Mouse (Mus musculus) forebrain, embryonic 10.5 days (tissue): ENCODE data around the gene Pik3r1. TPM values are rescaled to one million over a fixed set of nuclear protein-coding genes. Genes with fewer than 3 reads are reported as not detected.

Experiments used
- DNase-seq: peaks from one replicate; pipeline ENCODE4 v3.0.0-alpha.2; 2017; ENCODE audit warnings: low spot score; ENCODE audit errors: extremely low spot score
- H3K27ac ChIP-seq: fragments of 300-500 bp; sonication (generic); 2 replicates; pipeline ENCODE4 v1.5.1; 2016; ENCODE audit warnings: mild to moderate bottlenecking
- H3K27me3 ChIP-seq: fragments of 300-500 bp; sonication (generic); 2 replicates; pipeline ENCODE4 v1.6.1; 2016; ENCODE audit warnings: mild to moderate bottlenecking; ENCODE audit not compliant: poor library complexity, severe bottlenecking
- H3K36me3 ChIP-seq: fragments of 300-500 bp; sonication (generic); replicated peaks from 2 replicates; pipeline ENCODE4 v1.6.1; 2016; ENCODE audit warnings: mild to moderate bottlenecking, moderate library complexity
- H3K4me1 ChIP-seq: fragments of 300-500 bp; sonication (generic); 2 replicates; pipeline ENCODE4 v1.6.1; 2016
- H3K4me3 ChIP-seq: fragments of 300-500 bp; sonication (generic); 2 replicates; pipeline ENCODE4 v1.5.1; 2016; ENCODE audit warnings: mild to moderate bottlenecking, moderate library complexity
- H3K9me3 ChIP-seq: fragments of 300-500 bp; sonication (generic); 2 replicates; pipeline ENCODE4 v1.6.1; 2016; ENCODE audit warnings: mild to moderate bottlenecking, moderate library complexity
- WGBS: fragments of 180-500 bp; shearing (Covaris S2); methylation state at CpG from one replicate; pipeline ENCODE4 v1.1.7; 2016; 5-methylcytosine and 5-hydroxymethylcytosine counted together
- polyA plus RNA-seq: library from polyadenylated mRNA; unstranded; fragments of >200 nt; fragmentation: Nextera tagmentation; extraction: Ambion mirVana; gene quantifications from 2 replicates; pipeline ENCODE4 v1.2.1, GENCODE M21; 2016

The Pik3r1 gene
- polyA plus RNA-seq, 1 experiment from 2014 or later = 11.5 TPM

GRCm38 (mm10) chr13:101743247-101743646 is 24.8 kb downstream of the Pik3r1 start:
- no peak for DNase-seq
- H3K9me3 ChIP-seq = no peaks in the 10 kb centered on the region
- 90% methylated on average over 8 of the region's 8 CpGs for WGBS
- H3K4me1 ChIP-seq = peaks cover 22% of the 10 kb centered on the region
- H3K4me3 ChIP-seq = no peak overlapping the region
- H3K27ac ChIP-seq = no peak overlapping the region
- no peaks in the 10 kb centered on the region for H3K36me3 ChIP-seq
- H3K27me3 ChIP-seq = no peaks in the 10 kb centered on the region

GRCm38 (mm10) chr13:101742596-101742995 is 25.4 kb downstream of the Pik3r1 start:
- WGBS = 82% methylated on average over 6 of the region's 6 CpGs
- Histone ChIP-seq H3K27me3 (no peaks in the 10 kb centered on the region), H3K4me1 (peaks cover 25% of the 10 kb centered on the region), H3K27ac (no peak overlapping the region), H3K9me3 (no peaks in the 10 kb centered on the region), H3K4me3 (no peak overlapping the region), H3K36me3 (no peaks in the 10 kb centered on the region)
- no peak for DNase-seq

GRCm38 (mm10) chr13:101741530-101742309 is 26.3 kb downstream of the Pik3r1 start:
- H3K9me3 ChIP-seq = no peaks in the 10 kb centered on the region

GRCm38 (mm10) chr13:101739732-101740381 is 28.2 kb downstream of the Pik3r1 start:
- DNase-seq = no peak
- WGBS = 86% methylated on average over 4 of the region's 4 CpGs
- H3K4me1 ChIP-seq = peaks cover 32% of the 10 kb centered on the region
- H3K9me3 ChIP-seq = no peaks in the 10 kb centered on the region
- H3K4me3 ChIP-seq = no peak overlapping the region
- no peaks in the 10 kb centered on the region for H3K27me3 ChIP-seq
- H3K27ac ChIP-seq = no peak overlapping the region
- no peaks in the 10 kb centered on the region for H3K36me3 ChIP-seq

More at GRCm38 (mm10) chr13:101741530-101742309, 26.3 kb downstream of the Pik3r1 start:
- no peaks in the 10 kb centered on the region for H3K36me3 ChIP-seq
- no peak for DNase-seq
- H3K4me3 ChIP-seq = no peak overlapping the region
- 90% methylated on average over 11 of the region's 11 CpGs for WGBS
- no peaks in the 10 kb centered on the region for H3K27me3 ChIP-seq
- H3K4me1 ChIP-seq = peaks cover 29% of the 10 kb centered on the region
- H3K27ac ChIP-seq = no peak overlapping the region

- DNase-seq = no peak
- 65% methylated on average over 6 of the region's 6 CpGs for WGBS
- Histone ChIP-seq H3K36me3 (no peaks in the 10 kb centered on the region), H3K4me3 (no peak overlapping the region), H3K27me3 (no peaks in the 10 kb centered on the region), H3K4me1 (peaks cover 32% of the 10 kb centered on the region), H3K27ac (peak overlapping the region; percentile 31; the same call in 1 of the 2 replicates), H3K9me3 (no peaks in the 10 kb centered on the region)
These were observed 29.2 kb downstream of the Pik3r1 start for GRCm38 (mm10) chr13:101738769-101739168.

GRCm38 (mm10) chr13:101736521-101737387 is 31.3 kb downstream of the Pik3r1 start:
- no peak for DNase-seq
- H3K4me3 ChIP-seq = no peak overlapping the region
- no peak overlapping the region for H3K27ac ChIP-seq
- 84% methylated on average over 16 of the region's 16 CpGs for WGBS
- no peaks in the 10 kb centered on the region for H3K36me3 ChIP-seq
- peaks cover 38% of the 10 kb centered on the region for H3K4me1 ChIP-seq
- H3K9me3 ChIP-seq = no peaks in the 10 kb centered on the region
- no peaks in the 10 kb centered on the region for H3K27me3 ChIP-seq

- H3K4me1 ChIP-seq = peaks cover 40% of the 10 kb centered on the region
- H3K4me3 ChIP-seq = no peak overlapping the region
- no peak overlapping the region for H3K27ac ChIP-seq
- 70% methylated on average over 8 of the region's 8 CpGs for WGBS
- H3K27me3 ChIP-seq = no peaks in the 10 kb centered on the region
- no peaks in the 10 kb centered on the region for H3K36me3 ChIP-seq
- no peaks in the 10 kb centered on the region for H3K9me3 ChIP-seq
- DNase-seq = no peak
These were observed 32.5 kb downstream of the Pik3r1 start for GRCm38 (mm10) chr13:101735364-101736120.

GRCm38 (mm10) chr13:101734227-101734626 is 33.8 kb downstream of the Pik3r1 start:
- DNase-seq = no peak
- H3K4me3 ChIP-seq = no peak overlapping the region
- H3K27me3 ChIP-seq = no peaks in the 10 kb centered on the region
- H3K4me1 ChIP-seq = peaks cover 45% of the 10 kb centered on the region
- H3K27ac ChIP-seq = no peak overlapping the region
- no peaks in the 10 kb centered on the region for H3K36me3 ChIP-seq
- WGBS = 92% methylated on average over 7 of the region's 7 CpGs
- H3K9me3 ChIP-seq = no peaks in the 10 kb centered on the region

- DNase-seq = no peak
These were observed 35.3 kb downstream of the Pik3r1 start for GRCm38 (mm10) chr13:101732675-101733074.

GRCm38 (mm10) chr13:101731777-101732176 is 36.2 kb downstream of the Pik3r1 start:
- Histone ChIP-seq H3K27me3 (no peaks in the 10 kb centered on the region), H3K4me3 (no peak overlapping the region), H3K4me1 (peaks cover 36% of the 10 kb centered on the region), H3K27ac (no peak overlapping the region), H3K9me3 (no peaks in the 10 kb centered on the region), H3K36me3 (no peaks in the 10 kb centered on the region)
- no peak for DNase-seq
- WGBS = 90% methylated on average over 7 of the region's 7 CpGs

More at GRCm38 (mm10) chr13:101732675-101733074, 35.3 kb downstream of the Pik3r1 start:
- Histone ChIP-seq H3K36me3 (no peaks in the 10 kb centered on the region), H3K9me3 (no peaks in the 10 kb centered on the region), H3K27ac (no peak overlapping the region), H3K4me1 (peaks cover 40% of the 10 kb centered on the region), H3K4me3 (no peak overlapping the region), H3K27me3 (no peaks in the 10 kb centered on the region)
- WGBS = 85% methylated on average over 10 of the region's 10 CpGs

- no peaks in the 10 kb centered on the region for H3K27me3 ChIP-seq
- no peaks in the 10 kb centered on the region for H3K36me3 ChIP-seq
- peaks cover 32% of the 10 kb centered on the region for H3K4me1 ChIP-seq
- no peak for DNase-seq
- 86% methylated on average over 8 of the region's 8 CpGs for WGBS
- no peak overlapping the region for H3K4me3 ChIP-seq
- H3K27ac ChIP-seq = 0 out of 2 replicates have a peak overlapping the region, but pooled peaks have one; percentile 2
- no peaks in the 10 kb centered on the region for H3K9me3 ChIP-seq
These were observed 37.7 kb downstream of the Pik3r1 start for GRCm38 (mm10) chr13:101730351-101730750.
